Mouse (Mus musculus) hindbrain, embryonic 13.5 days (tissue): ENCODE measurements around the gene Tcf20. TPM values are rescaled to one million over a fixed set of nuclear protein-coding genes. Genes with fewer than 3 reads are reported as not detected.

Experiments used
- ATAC-seq: fragments of 200-750 bp; cut with Nextera tagmentation; 2 replicates; pipeline ENCODE4 v1.8.0; 2017; ENCODE audit warnings: moderate TSS enrichment; ENCODE audit not compliant: low FRiP score
- H3K27ac ChIP-seq: fragments of 300-500 bp; sonication (generic); 2 replicates; pipeline ENCODE4 v1.5.1; 2015; ENCODE audit warnings: inconsistent platforms, mild to moderate bottlenecking, moderate library complexity
- H3K27me3 ChIP-seq: fragments of 300-500 bp; sonication (generic); 2 replicates; pipeline ENCODE4 v1.6.1; 2015; ENCODE audit warnings: mild to moderate bottlenecking, inconsistent platforms
- H3K36me3 ChIP-seq: fragments of 300-500 bp; sonication (generic); 2 replicates; pipeline ENCODE4 v1.6.1; 2015; ENCODE audit warnings: mild to moderate bottlenecking, inconsistent platforms
- H3K4me1 ChIP-seq: fragments of 300-500 bp; sonication (generic); replicated peaks from 2 replicates; pipeline ENCODE4 v1.6.1; 2015; ENCODE audit warnings: inconsistent platforms
- H3K4me2 ChIP-seq: fragments of 300-500 bp; sonication (generic); 2 replicates; pipeline ENCODE4 v1.6.1; 2015; ENCODE audit warnings: inconsistent platforms, mild to moderate bottlenecking, moderate library complexity
- H3K4me3 ChIP-seq: fragments of 300-500 bp; sonication (generic); 2 replicates; pipeline ENCODE4 v1.5.1; 2015; ENCODE audit warnings: mild to moderate bottlenecking, inconsistent platforms
- H3K9ac ChIP-seq: fragments of 300-500 bp; sonication (generic); 2 replicates; pipeline ENCODE4 v1.6.1; 2015; ENCODE audit warnings: mild to moderate bottlenecking, inconsistent platforms
- H3K9me3 ChIP-seq: fragments of 300-500 bp; sonication (generic); 2 replicates; pipeline ENCODE4 v1.6.1; 2016; ENCODE audit warnings: inconsistent platforms
- WGBS: fragments of 180-500 bp; shearing (Covaris S2); methylation state at CpG from one replicate; pipeline ENCODE4 v1.1.7; 2015; 5-methylcytosine and 5-hydroxymethylcytosine counted together
- polyA plus RNA-seq: library from polyadenylated mRNA; unstranded; fragments of >200 nt; fragmentation: Nextera tagmentation; extraction: Ambion mirVana; gene quantifications from 2 replicates; pipeline ENCODE4 v1.2.1, GENCODE M21; 2015

Tcf20 gene
- polyA plus RNA-seq, 1 experiment from 2014 or later: 11.8 TPM

DNA sequence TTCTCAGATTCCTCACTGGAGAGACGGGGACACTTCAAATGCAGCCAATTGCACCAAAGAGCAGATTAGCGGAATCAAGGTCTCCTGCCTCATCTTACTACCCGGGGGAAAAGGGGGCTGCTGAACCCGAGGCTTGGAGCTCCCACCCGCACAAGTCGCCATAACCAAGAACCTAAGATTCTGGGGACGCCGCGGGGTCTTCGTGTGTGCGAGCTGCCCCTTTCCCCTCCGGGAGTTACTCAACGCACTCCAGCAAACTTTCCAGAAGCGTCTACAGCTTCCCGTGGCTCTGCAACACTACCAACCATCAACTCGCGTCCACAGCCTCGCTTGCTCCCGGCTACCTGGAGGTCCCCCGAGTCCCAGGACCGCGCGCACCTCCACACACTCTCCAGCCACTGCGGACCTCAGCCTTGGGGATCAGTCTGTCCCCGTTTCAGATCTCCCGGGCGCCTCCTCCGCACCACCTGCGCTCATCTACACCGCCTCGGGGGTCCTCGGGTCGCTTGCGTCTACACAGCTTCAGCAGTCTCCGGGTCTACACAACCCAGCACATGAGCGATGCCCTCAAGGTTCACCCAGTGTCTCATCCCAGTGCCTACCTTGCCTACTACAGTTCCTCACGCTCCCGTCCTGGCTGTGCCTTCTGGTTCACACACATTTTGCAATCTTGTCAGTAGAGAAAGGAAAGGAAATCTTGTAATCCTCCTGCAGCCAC is 499 bp downstream of the Tcf20 start:
- Histone ChIP-seq H3K4me3 (peak overlapping the region; percentile 40), H3K27me3 (peaks cover 38% of the 10 kb centered on the region), H3K4me2 (peak overlapping the region; percentile 73), H3K9me3 (no peaks in the 10 kb centered on the region), H3K27ac (no peak overlapping the region), H3K9ac (peak overlapping the region; percentile 63), H3K4me1 (peaks cover 85% of the 10 kb centered on the region), H3K36me3 (no peaks in the 10 kb centered on the region)
- ATAC-seq: peak; percentile 41
- WGBS: 1% methylated on average over 38 of the region's 38 CpGs

DNA sequence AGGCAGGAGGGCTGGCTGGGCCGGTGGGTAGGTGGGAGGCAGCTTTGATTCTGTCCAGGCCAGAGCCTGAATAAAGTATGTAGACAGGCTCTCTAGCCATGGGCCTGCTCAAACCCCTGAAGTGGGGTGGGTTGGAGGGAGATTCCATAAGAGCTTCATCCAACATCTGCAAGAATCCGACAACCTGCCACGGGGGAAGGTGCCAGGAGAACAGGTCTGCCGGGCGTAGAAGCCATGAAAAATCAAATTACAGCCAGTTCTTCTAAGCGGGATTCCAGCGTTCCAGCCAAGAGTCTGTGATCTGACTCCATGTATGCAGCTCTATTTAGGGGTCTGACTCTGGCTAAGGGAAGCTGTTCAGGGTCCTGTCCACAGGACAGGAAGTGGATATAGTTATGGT is 3.1 kb downstream of the Tcf20 start:
- no peak overlapping the region for H3K4me3 ChIP-seq
- peaks cover 59% of the 10 kb centered on the region for H3K27me3 ChIP-seq
- H3K9me3 ChIP-seq: no peaks in the 10 kb centered on the region
- H3K36me3 ChIP-seq: no peaks in the 10 kb centered on the region
- peak overlapping the region; percentile 49; the same call in 1 of the 2 replicates for H3K4me2 ChIP-seq
- H3K27ac ChIP-seq: peak overlapping the region; percentile 88
- ATAC-seq: no peak
- H3K9ac ChIP-seq: no peak overlapping the region
- 59% methylated on average over 7 of the region's 7 CpGs for WGBS
- peaks cover 84% of the 10 kb centered on the region for H3K4me1 ChIP-seq

DNA sequence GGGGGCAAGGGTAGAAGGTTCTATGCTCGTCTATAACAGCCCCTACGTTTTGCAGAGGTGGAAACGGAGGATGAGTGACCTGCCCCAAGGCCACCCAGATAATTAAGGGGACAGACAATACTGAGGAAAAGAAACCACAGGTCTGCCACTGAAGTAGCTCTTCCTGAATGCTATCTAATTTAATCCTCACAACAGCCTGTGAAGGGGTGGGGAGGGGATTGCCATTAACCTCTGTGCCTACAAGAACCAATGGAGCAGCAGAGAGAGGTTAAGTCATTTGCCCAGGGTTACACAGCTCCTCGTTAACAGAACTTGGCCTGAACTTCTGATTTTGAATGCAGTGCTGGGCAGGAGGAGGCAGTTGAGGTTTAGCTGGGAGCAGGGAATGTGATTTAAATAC is 3.6 kb downstream of the Tcf20 start:
- no peaks in the 10 kb centered on the region for H3K9me3 ChIP-seq
- peaks cover 79% of the 10 kb centered on the region for H3K4me1 ChIP-seq
- no peaks in the 10 kb centered on the region for H3K36me3 ChIP-seq
- no peak for ATAC-seq
- H3K9ac ChIP-seq: no peak overlapping the region
- no peak overlapping the region for H3K4me3 ChIP-seq
- H3K27ac ChIP-seq: peak overlapping the region; percentile 88
- H3K27me3 ChIP-seq: peaks cover 62% of the 10 kb centered on the region
- 17% methylated on average over 4 of the region's 4 CpGs for WGBS
- peak overlapping the region; percentile 49; the same call in 1 of the 2 replicates for H3K4me2 ChIP-seq

DNA sequence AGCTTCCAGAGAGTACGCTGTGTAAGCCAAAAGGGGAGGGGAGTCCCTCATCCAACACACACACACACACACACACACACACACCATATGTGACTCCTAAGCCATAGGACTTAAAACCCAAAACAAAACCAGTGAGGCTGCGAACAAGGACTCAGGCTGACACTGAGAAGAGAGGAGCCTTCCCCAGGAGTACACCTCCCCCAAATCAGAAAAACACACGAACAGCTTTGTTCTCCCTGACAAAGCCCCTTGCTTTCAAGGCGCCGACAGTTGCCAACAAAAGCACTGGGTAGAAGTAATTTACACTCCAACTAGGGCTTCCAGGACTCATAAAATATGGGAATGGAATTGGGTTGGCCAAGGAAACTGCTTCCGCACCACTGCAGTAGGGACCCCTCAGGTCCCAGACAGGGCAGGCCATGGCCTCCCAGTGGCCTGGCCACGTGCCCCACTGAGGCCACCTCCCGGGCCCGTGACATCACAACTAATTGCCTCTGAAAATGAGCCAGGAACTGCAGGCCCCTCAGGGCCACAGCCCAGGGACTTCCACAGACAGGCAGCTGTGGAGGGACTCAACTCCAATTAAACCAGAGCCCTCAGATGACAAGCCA is 4.2 kb downstream of the Tcf20 start:
- Histone ChIP-seq H3K4me3 (peak overlapping the region; percentile 25), H3K36me3 (no peaks in the 10 kb centered on the region), H3K27me3 (peaks cover 66% of the 10 kb centered on the region), H3K9ac (peak overlapping the region; percentile 67), H3K4me1 (peaks cover 73% of the 10 kb centered on the region), H3K27ac (peak overlapping the region; percentile 88), H3K4me2 (peak overlapping the region; percentile 49), H3K9me3 (no peaks in the 10 kb centered on the region)
- 3% methylated on average over 9 of the region's 9 CpGs for WGBS
- ATAC-seq: peak; percentile 15; the same call in 1 of the 2 replicates

DNA sequence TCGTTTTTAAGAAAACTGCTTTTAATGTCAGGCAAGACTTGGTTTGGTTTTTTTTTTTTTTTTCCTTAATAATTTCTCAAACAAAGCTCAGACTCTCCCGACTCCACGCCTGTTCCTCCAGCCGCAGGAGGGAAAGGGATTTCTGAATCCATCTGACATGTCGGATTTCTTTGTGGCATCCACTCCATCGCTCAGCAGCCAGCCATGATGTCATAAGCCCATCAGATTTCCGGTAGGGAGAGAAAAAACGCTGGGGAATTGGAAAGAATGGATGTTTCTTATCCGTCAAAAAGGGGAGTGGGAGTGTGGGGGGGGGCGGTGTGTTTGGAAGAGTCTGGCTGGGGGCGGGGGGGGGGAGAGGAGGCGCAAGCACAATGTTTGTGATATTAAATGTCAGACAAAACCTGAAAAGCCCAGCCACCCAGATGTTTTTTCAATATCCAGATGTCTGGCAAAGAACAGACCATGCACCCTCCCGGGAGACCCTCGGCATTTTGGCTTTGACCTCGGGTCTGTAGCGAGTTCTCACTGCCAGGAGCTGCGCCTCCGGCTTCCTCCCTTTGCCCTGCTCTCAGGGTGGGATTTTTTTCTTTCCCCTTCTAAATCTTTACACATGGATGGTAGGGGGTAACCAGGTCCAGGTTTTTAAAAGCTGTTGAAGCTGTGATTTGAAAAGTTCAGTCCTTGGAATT is 4.8 kb downstream of the Tcf20 start:
- Histone ChIP-seq H3K9me3 (no peaks in the 10 kb centered on the region), H3K4me2 (peak overlapping the region; percentile 49), H3K27me3 (peaks cover 70% of the 10 kb centered on the region), H3K36me3 (no peaks in the 10 kb centered on the region), H3K27ac (peak overlapping the region; percentile 88), H3K4me3 (peak overlapping the region; percentile 25), H3K9ac (peak overlapping the region; percentile 67), H3K4me1 (peaks cover 67% of the 10 kb centered on the region)
- WGBS: 5% methylated on average over 18 of the region's 18 CpGs
- no peak for ATAC-seq

GRCm38 (mm10) chr15:82981676-82982520 is 5.8 kb downstream of the Tcf20 start:
- Histone ChIP-seq H3K4me2 (peak overlapping the region; percentile 49), H3K4me1 (peaks cover 61% of the 10 kb centered on the region), H3K4me3 (no peak overlapping the region), H3K27me3 (peaks cover 76% of the 10 kb centered on the region), H3K36me3 (no peaks in the 10 kb centered on the region), H3K9me3 (no peaks in the 10 kb centered on the region), H3K27ac (peak overlapping the region; percentile 88), H3K9ac (no peak overlapping the region)
- 37% methylated on average over 15 of the region's 15 CpGs for WGBS
- ATAC-seq: no peak

DNA sequence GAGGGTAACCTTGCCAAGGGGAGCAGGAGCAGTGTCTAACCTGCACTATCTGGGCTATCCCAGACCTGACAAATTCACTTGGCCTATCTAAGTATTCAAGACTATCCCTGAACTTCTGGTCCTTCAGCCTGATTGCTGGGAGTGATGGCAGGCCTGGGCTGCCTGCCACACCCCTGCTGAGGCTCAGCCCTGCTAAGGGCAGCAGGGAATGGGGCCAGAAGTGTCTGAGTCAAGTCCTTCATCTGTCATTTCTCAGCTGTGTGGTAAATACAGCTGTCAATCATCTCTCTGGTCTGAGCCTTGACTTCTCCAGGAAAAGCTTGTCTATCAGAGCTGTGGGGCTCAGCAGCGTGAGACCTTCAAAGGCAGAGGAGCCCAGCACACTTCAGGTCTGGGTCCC is 8.1 kb downstream of the Tcf20 start:
- peaks cover 72% of the 10 kb centered on the region for H3K27me3 ChIP-seq
- H3K27ac ChIP-seq: no peak overlapping the region
- H3K4me1 ChIP-seq: peaks cover 47% of the 10 kb centered on the region
- no peak overlapping the region for H3K4me2 ChIP-seq
- no peak overlapping the region for H3K9ac ChIP-seq
- H3K9me3 ChIP-seq: no peaks in the 10 kb centered on the region
- H3K36me3 ChIP-seq: no peaks in the 10 kb centered on the region
- WGBS: 88% methylated on average over 1 of the region's 1 CpGs
- ATAC-seq: no peak
- H3K4me3 ChIP-seq: no peak overlapping the region

GRCm38 (mm10) chr15:82974471-82974870 is 13.2 kb downstream of the Tcf20 start:
- WGBS: 53% methylated on average over 1 of the region's 1 CpGs
- Histone ChIP-seq H3K9ac (no peak overlapping the region), H3K4me3 (no peak overlapping the region), H3K27me3 (peaks cover 68% of the 10 kb centered on the region), H3K36me3 (no peaks in the 10 kb centered on the region), H3K4me1 (peaks cover 16% of the 10 kb centered on the region), H3K9me3 (no peaks in the 10 kb centered on the region), H3K4me2 (no peak overlapping the region), H3K27ac (no peak overlapping the region)
- ATAC-seq: no peak

GRCm38 (mm10) chr15:82969206-82969721 is 18.4 kb downstream of the Tcf20 start:
- H3K9ac ChIP-seq: peak overlapping the region; percentile 60; the same call in 1 of the 2 replicates
- H3K4me3 ChIP-seq: no peak overlapping the region
- ATAC-seq: no peak
- no peaks in the 10 kb centered on the region for H3K36me3 ChIP-seq
- peaks cover 39% of the 10 kb centered on the region for H3K4me1 ChIP-seq
- peak overlapping the region; percentile 72 for H3K27ac ChIP-seq
- peak overlapping the region; percentile 44; the same call in 1 of the 2 replicates for H3K4me2 ChIP-seq
- 34% methylated on average over 6 of the region's 6 CpGs for WGBS
- no peaks in the 10 kb centered on the region for H3K9me3 ChIP-seq
- peaks cover 57% of the 10 kb centered on the region for H3K27me3 ChIP-seq

- H3K4me2 ChIP-seq: peak overlapping the region; percentile 44
- peak overlapping the region; percentile 72 for H3K27ac ChIP-seq
- no peaks in the 10 kb centered on the region for H3K9me3 ChIP-seq
- peaks cover 56% of the 10 kb centered on the region for H3K27me3 ChIP-seq
- H3K9ac ChIP-seq: peak overlapping the region; percentile 60
- under 1% methylated on average over 22 of the region's 22 CpGs for WGBS
- H3K4me1 ChIP-seq: peaks cover 45% of the 10 kb centered on the region
- peak overlapping the region; percentile 6; the same call in 1 of the 2 replicates for H3K4me3 ChIP-seq
- no peaks in the 10 kb centered on the region for H3K36me3 ChIP-seq
- peak; percentile 55 for ATAC-seq
Measured at GRCm38 (mm10) chr15:82968449-82968848, 19.2 kb downstream of the Tcf20 start.

DNA sequence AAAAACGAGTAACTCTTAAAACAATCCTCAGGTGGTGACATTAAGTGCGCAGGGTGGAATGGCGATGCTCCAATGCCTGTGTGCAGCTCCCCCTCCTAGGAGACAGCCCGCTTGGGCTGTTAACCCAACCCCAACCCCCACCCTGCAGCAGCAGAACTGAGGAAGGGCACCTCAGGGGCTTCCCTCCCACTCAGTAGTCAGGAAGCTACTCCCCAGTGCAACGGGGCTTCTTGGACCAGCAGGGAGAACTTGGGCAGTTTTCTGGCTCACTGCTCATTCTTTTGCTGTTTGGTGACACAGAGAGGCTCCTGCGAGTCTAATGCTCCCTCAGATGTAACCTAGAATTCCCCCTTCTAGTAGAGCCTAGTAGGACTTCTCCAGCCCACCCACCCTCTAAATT is 19.7 kb downstream of the Tcf20 start:
- WGBS: 26% methylated on average over 6 of the region's 6 CpGs
- Histone ChIP-seq H3K9ac (peak overlapping the region; percentile 60; the same call in 1 of the 2 replicates), H3K4me3 (0 out of 2 replicates have a peak overlapping the region, but pooled peaks have one; percentile 6), H3K27me3 (peaks cover 55% of the 10 kb centered on the region), H3K9me3 (no peaks in the 10 kb centered on the region), H3K36me3 (no peaks in the 10 kb centered on the region), H3K27ac (peak overlapping the region; percentile 72), H3K4me1 (peaks cover 48% of the 10 kb centered on the region), H3K4me2 (peak overlapping the region; percentile 44)
- no peak for ATAC-seq
